Mouse (Mus musculus): ENCODE measurements at regions not wholly inside any gene's neighbourhood (a gene's known extent, or its start where the extent isn't known, plus 50 kb on each side); places are given as distances from the start of the nearest gene placed in this dataset.

- H3K4me3 ChIP-seq (ENCODE audit: low read length) = no peak overlapping the region
- no peaks in the 10 kb centered on the region for H3K27me3 ChIP-seq (ENCODE audit: control insufficient read depth, insufficient read depth, low read length)
- H3K36me3 ChIP-seq (ENCODE audit: control insufficient read depth, insufficient read depth) = no peaks in the 10 kb centered on the region
- WGBS = 72% methylated on average over 8 of the region's 8 CpGs
- peak overlapping the region; percentile 7; the same call in 1 of the 2 replicates for H3K27ac ChIP-seq (ENCODE audit: low read length)
- peaks cover 7% of the 10 kb centered on the region; the same call in 1 of the 2 replicates for H3K4me1 ChIP-seq (ENCODE audit: control insufficient read depth, insufficient read depth, low read length)
- H3K4me2 ChIP-seq (ENCODE audit: low read depth, low read length) = no peak overlapping the region
- no peaks in the 10 kb centered on the region for H3K9me3 ChIP-seq (replicated peaks; ENCODE audit: control insufficient read depth, low read length)
- no peak overlapping the region for H3K9ac ChIP-seq (ENCODE audit: low read length)
- ATAC-seq (replicated peaks; ENCODE audit: extremely low read depth, insufficient read depth, low FRiP score) = no peak
Observed at GRCm38 (mm10) chr7:136405391-136405790, 489.0 kb upstream of the Mgmt start.

- peak overlapping the region; percentile 10 for H3K4me2 ChIP-seq (ENCODE audit: low read depth, low read length)
- no peaks in the 10 kb centered on the region for H3K9me3 ChIP-seq (replicated peaks; ENCODE audit: control insufficient read depth, low read length)
- H3K4me3 ChIP-seq (ENCODE audit: low read length) = no peak overlapping the region
- peak overlapping the region; percentile 6; the same call in 1 of the 2 replicates for H3K27ac ChIP-seq (ENCODE audit: low read length)
- H3K9ac ChIP-seq (ENCODE audit: low read length) = no peak overlapping the region
- peaks cover 7% of the 10 kb centered on the region; the same call in 1 of the 2 replicates for H3K4me1 ChIP-seq (ENCODE audit: control insufficient read depth, insufficient read depth, low read length)
- H3K36me3 ChIP-seq (ENCODE audit: control insufficient read depth, insufficient read depth) = no peaks in the 10 kb centered on the region
- no peaks in the 10 kb centered on the region for H3K27me3 ChIP-seq (ENCODE audit: control insufficient read depth, insufficient read depth, low read length)
- WGBS = 56% methylated on average over 20 of the region's 20 CpGs
- peak; percentile 55; the same call in 1 of the 2 replicates for ATAC-seq (replicated peaks; ENCODE audit: extremely low read depth, insufficient read depth, low FRiP score)
Observed at GRCm38 (mm10) chr7:136406258-136407100, 487.9 kb upstream of the Mgmt start.

- Histone ChIP-seq H3K27me3 (ENCODE audit: control insufficient read depth, insufficient read depth, low read length) (no peaks in the 10 kb centered on the region; the same call in 1 of the 2 replicates), H3K9ac (ENCODE audit: low read length) (no peak overlapping the region), H3K27ac (ENCODE audit: low read length) (no peak overlapping the region), H3K4me2 (ENCODE audit: low read depth, low read length) (no peak overlapping the region), H3K4me1 (ENCODE audit: control insufficient read depth, insufficient read depth, low read length) (no peaks in the 10 kb centered on the region), H3K4me3 (ENCODE audit: low read length) (no peak overlapping the region), H3K9me3 (replicated peaks; ENCODE audit: control insufficient read depth, low read length) (no peaks in the 10 kb centered on the region), H3K36me3 (ENCODE audit: control insufficient read depth, insufficient read depth) (no peaks in the 10 kb centered on the region)
- 83% methylated on average over 8 of the region's 8 CpGs for WGBS
- no peak for ATAC-seq (replicated peaks; ENCODE audit: extremely low read depth, insufficient read depth, low FRiP score)
Observed at GRCm38 (mm10) chr7:136414808-136415207, 479.6 kb upstream of the Mgmt start.

GRCm38 (mm10) chr7:136417327-136417726, 477.1 kb upstream of the Mgmt start:
- no peak for ATAC-seq (replicated peaks; ENCODE audit: extremely low read depth, insufficient read depth, low FRiP score)
- Histone ChIP-seq H3K4me1 (ENCODE audit: control insufficient read depth, insufficient read depth, low read length) (no peaks in the 10 kb centered on the region), H3K36me3 (ENCODE audit: control insufficient read depth, insufficient read depth) (no peaks in the 10 kb centered on the region), H3K9ac (ENCODE audit: low read length) (no peak overlapping the region), H3K9me3 (replicated peaks; ENCODE audit: control insufficient read depth, low read length) (no peaks in the 10 kb centered on the region), H3K4me3 (ENCODE audit: low read length) (no peak overlapping the region), H3K27me3 (ENCODE audit: control insufficient read depth, insufficient read depth, low read length) (no peaks in the 10 kb centered on the region; the same call in 1 of the 2 replicates), H3K4me2 (ENCODE audit: low read depth, low read length) (no peak overlapping the region), H3K27ac (ENCODE audit: low read length) (no peak overlapping the region)
- 58% methylated on average over 4 of the region's 4 CpGs for WGBS

GRCm38 (mm10) chr7:136423846-136424531, 470.4 kb upstream of the Mgmt start:
- Histone ChIP-seq H3K27me3 (ENCODE audit: control insufficient read depth, insufficient read depth, low read length) (peaks cover 8% of the 10 kb centered on the region), H3K9me3 (replicated peaks; ENCODE audit: control insufficient read depth, low read length) (no peaks in the 10 kb centered on the region)
- ATAC-seq (replicated peaks; ENCODE audit: extremely low read depth, insufficient read depth, low FRiP score) = no peak

GRCm38 (mm10) chr7:136427164-136427563, 467.2 kb upstream of the Mgmt start:
- H3K27ac ChIP-seq (ENCODE audit: low read length) = no peak overlapping the region
- no peak overlapping the region for H3K4me2 ChIP-seq (ENCODE audit: low read depth, low read length)
- WGBS = 70% methylated on average over 4 of the region's 4 CpGs
- peaks cover 17% of the 10 kb centered on the region for H3K27me3 ChIP-seq (ENCODE audit: control insufficient read depth, insufficient read depth, low read length)
- H3K9me3 ChIP-seq (replicated peaks; ENCODE audit: control insufficient read depth, low read length) = no peaks in the 10 kb centered on the region
- H3K36me3 ChIP-seq (ENCODE audit: control insufficient read depth, insufficient read depth) = no peaks in the 10 kb centered on the region
- H3K4me3 ChIP-seq (ENCODE audit: low read length) = no peak overlapping the region
- no peak overlapping the region for H3K9ac ChIP-seq (ENCODE audit: low read length)
- peaks cover 9% of the 10 kb centered on the region for H3K4me1 ChIP-seq (ENCODE audit: control insufficient read depth, insufficient read depth, low read length)
- ATAC-seq (replicated peaks; ENCODE audit: extremely low read depth, insufficient read depth, low FRiP score) = no peak

More at GRCm38 (mm10) chr7:136423846-136424531, 470.4 kb upstream of the Mgmt start:
- Histone ChIP-seq H3K4me3 (ENCODE audit: low read length) (no peak overlapping the region), H3K36me3 (ENCODE audit: control insufficient read depth, insufficient read depth) (no peaks in the 10 kb centered on the region), H3K4me1 (ENCODE audit: control insufficient read depth, insufficient read depth, low read length) (no peaks in the 10 kb centered on the region), H3K4me2 (ENCODE audit: low read depth, low read length) (no peak overlapping the region), H3K27ac (ENCODE audit: low read length) (no peak overlapping the region), H3K9ac (ENCODE audit: low read length) (no peak overlapping the region)
- WGBS = 66% methylated on average over 8 of the region's 8 CpGs

GRCm38 (mm10) chr7:136430085-136431011, 464.1 kb upstream of the Mgmt start:
- Histone ChIP-seq H3K4me1 (ENCODE audit: control insufficient read depth, insufficient read depth, low read length) (peaks cover 9% of the 10 kb centered on the region), H3K27me3 (ENCODE audit: control insufficient read depth, insufficient read depth, low read length) (peaks cover 36% of the 10 kb centered on the region), H3K9me3 (replicated peaks; ENCODE audit: control insufficient read depth, low read length) (no peaks in the 10 kb centered on the region), H3K36me3 (ENCODE audit: control insufficient read depth, insufficient read depth) (no peaks in the 10 kb centered on the region), H3K4me2 (ENCODE audit: low read depth, low read length) (no peak overlapping the region), H3K4me3 (ENCODE audit: low read length) (no peak overlapping the region), H3K9ac (ENCODE audit: low read length) (no peak overlapping the region), H3K27ac (ENCODE audit: low read length) (no peak overlapping the region)
- ATAC-seq (replicated peaks; ENCODE audit: extremely low read depth, insufficient read depth, low FRiP score) = peak; percentile 70
- WGBS = 69% methylated on average over 21 of the region's 21 CpGs

GRCm38 (mm10) chr7:136433699-136434098, 460.7 kb upstream of the Mgmt start:
- 83% methylated on average over 3 of the region's 3 CpGs for WGBS
- Histone ChIP-seq H3K36me3 (ENCODE audit: control insufficient read depth, insufficient read depth) (no peaks in the 10 kb centered on the region), H3K27ac (ENCODE audit: low read length) (no peak overlapping the region), H3K4me1 (ENCODE audit: control insufficient read depth, insufficient read depth, low read length) (peaks cover 9% of the 10 kb centered on the region), H3K4me3 (ENCODE audit: low read length) (no peak overlapping the region), H3K9me3 (replicated peaks; ENCODE audit: control insufficient read depth, low read length) (no peaks in the 10 kb centered on the region), H3K9ac (ENCODE audit: low read length) (no peak overlapping the region), H3K4me2 (ENCODE audit: low read depth, low read length) (no peak overlapping the region), H3K27me3 (ENCODE audit: control insufficient read depth, insufficient read depth, low read length) (peaks cover 29% of the 10 kb centered on the region)
- no peak for ATAC-seq (replicated peaks; ENCODE audit: extremely low read depth, insufficient read depth, low FRiP score)
